Mouse (Mus musculus): ENCODE measurements at regions not wholly inside any gene's neighbourhood (a gene's known extent, or its start where the extent isn't known, plus 50 kb on each side); places are given as distances from the start of the nearest gene placed in this dataset.

GRCm38 (mm10) chr2:133625542-133625941 is 73.6 kb downstream of the Bmp2 start:
- TF ChIP-seq CTCF (IDR thresholded peaks at IDR 0.05; ENCODE audit: low read depth) = no peak
- TF ChIP-seq EP300 (IDR thresholded peaks at IDR 0.05; ENCODE audit: low read depth) = no peak
